Mouse (Mus musculus): ENCODE data around the gene Rbm5.

Gene Rbm5

DNA sequence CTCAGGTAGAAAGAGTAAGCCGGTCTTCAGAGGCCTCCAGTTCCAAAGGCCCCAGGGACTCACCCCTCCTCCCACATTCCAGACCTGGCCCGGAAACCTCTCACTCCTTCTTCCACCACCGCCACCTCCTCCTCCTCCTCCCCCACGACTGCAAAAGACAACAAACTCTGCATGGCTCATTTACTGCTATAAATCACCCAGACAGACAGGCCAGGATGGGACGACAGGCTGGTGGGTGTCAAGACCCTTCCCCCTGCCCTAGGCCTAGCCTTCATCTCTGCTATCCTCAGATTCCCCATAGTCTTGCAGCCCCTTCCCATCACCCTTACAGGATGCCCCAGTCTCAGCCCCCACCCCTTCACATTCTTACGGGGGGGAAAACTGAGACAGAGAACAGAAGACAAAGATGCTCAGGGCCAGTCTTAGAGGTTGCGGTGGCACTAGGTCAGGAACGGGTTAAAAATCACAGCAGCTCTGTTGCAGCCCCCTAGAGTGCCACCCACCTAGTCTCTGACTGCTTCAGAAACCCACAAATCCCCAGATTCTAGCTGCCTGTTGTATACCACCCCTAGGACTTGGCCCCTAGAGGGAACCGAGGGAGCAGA lies 71.3 kb downstream of the Rbm5 start:
- DNase-seq: no peak

DNA sequence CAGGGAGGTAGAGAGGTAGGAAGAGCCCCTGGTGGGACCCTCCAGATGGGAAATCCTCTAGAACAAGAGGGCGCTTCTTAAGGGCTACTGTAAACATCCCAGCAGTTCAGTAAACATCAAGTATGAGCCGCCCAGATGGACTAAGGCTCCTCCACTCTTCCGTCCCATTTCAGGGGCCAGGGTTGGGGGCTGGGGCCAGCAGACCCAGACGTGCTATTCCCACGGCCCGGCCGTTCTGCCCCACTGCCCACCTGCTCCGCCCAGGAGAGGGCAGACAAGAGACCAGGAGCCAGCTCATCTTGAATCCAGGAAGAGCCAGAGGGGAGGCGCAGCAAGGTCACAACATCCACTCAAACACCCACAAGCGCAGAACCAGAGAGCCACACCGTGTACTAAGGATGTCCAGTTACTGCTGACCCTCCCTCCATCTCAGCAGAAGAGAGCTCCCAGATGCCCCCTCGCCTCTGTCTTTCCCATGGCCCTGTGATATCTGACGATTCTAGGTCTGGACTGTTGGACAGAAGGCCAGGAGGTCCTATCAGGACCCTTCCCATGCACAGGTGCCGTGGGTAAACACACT lies 72.1 kb downstream of the Rbm5 start:
- DNase-seq: no peak

DNA sequence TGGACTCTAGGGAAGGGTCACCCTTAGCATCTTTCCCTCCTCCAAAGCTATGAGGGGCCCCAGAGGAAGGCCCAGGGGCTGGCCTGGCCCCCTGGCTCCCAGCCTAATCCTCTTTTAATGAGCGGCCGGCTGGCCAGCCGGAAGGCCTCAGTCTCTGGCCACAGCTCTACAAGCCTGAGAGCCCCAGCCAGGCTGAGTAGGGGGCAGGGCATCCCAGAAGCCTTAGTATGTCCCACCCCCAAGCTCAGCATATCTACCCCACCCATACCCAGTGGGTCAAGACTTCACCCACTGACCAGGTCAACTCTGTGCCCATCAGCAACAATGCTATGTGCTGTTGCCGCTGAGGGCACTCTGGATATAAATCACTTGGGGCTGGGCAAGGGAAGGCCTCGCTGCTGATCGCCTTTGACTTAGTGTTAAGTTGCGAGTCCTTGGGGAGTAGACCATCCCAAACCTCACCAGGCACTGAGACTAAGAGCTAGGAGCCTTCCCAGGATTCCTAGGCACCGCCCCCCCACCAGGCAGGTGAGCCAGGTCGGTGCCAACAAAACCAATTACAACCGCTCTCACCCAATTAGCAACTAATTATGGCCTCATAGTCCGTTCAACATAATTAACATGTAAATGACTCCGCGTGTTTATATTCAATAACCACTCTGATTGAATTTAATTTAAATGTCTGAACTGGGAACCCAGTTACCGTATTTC lies 72.8 kb downstream of the Rbm5 start:
- no peak for DNase-seq

DNA sequence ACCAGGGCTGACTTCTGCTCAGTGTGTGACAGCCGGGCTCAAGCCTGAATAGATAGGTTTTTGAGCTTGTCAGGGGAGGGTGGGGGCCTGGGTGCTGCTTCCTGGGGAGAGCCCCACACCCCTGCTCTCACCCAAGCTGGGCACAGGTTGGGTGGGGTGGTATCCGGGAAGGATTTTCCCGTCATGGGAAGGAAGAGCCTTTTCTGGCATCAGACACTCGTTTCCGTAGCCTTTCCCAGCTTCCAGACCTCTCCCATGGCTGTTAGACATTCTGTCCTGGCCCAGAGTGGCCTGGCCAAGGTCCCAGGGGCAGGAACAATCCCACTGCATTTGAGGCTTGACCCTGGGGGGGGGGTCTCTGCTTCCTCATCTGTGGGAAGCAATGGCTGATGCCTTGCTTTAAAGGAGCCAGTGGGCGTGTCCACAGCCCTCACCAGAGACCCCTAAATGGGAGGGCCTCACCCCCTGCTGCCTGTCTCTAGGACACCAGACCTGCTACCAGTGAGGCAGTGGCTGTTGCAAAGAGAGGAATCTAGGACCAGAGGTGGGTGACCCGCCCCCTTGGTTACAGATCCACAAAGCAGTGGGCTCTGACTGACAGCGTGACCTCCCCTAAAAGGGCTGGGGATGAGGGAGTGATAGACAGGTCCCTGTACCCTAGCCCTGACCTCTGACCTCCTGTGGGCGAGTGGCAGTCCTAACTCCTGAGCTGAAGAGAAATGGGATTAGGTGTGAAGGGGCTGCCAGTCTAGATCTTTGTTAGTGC lies 73.8 kb downstream of the Rbm5 start:
- no peak for DNase-seq

DNA sequence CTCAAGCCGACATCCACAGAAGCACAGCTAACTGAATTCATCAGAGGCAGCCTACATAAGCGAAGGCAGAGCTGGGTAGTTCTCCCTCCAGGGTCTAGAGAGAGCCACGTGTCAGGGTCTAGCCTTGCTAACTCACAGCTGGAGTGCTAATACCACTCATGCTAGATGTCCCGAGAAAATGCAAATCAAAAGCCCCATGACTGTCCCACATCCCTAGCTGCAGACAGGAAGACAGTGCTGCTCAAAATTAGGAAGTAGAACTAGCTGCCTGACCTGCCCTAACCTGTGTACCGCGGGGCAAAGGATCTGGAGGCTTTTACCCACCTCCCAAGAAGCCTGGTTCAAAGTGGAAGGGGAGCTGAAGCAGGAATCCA lies 74.7 kb downstream of the Rbm5 start:
- DNase-seq: no peak

DNA sequence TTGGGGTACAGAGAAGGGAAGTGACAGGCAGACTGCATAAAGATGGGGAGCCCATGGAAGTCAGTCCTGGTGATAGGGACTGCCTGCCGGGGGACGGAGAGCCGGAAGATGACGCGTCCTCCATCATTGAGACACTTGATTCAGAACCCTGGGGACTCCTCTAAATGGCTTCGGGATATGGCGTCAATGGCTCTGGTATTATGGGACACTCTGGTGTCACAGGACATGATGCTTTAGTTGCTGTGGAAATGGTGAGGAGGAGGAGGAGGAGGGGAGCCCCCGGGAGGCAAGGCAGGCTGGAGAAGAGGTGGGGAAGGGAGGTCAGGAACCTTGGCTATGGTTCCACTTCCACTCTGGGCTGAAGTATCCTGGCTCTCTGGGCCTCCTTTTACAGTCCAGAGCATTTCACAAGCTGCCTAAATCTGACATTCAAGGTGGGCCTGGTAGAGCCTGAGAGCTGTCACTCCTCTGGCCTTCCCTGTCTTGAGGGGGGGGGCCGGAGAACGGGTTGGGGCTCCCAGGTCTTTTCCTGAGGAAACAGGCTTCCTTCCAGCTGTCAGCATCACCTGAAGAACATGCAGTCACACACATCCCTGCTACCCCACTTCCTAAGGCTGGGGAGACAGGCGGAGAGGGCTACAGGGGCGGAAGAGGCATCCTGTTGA lies 75.2 kb downstream of the Rbm5 start:
- DNase-seq: no peak

DNA sequence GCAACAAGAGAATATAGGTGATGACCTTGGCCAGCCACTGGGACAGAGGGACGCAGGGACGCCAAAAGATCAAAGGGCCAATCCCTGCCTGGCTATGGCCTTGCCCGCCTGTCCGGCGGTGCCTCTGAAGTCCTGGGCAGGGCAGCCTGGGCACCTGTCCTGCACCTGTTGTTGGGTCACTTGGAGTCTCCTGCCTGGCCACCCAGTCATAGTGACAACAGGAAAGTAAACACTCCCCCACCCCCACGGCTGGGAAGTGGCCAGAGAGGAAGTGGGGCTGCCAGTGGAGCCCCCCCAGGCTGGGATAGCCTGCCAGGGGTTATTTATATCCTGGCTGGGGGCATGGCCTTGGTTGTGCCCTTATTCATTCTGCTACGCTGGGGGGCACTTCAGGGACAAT lies 76.2 kb downstream of the Rbm5 start:
- DNase-seq: no peak

DNA sequence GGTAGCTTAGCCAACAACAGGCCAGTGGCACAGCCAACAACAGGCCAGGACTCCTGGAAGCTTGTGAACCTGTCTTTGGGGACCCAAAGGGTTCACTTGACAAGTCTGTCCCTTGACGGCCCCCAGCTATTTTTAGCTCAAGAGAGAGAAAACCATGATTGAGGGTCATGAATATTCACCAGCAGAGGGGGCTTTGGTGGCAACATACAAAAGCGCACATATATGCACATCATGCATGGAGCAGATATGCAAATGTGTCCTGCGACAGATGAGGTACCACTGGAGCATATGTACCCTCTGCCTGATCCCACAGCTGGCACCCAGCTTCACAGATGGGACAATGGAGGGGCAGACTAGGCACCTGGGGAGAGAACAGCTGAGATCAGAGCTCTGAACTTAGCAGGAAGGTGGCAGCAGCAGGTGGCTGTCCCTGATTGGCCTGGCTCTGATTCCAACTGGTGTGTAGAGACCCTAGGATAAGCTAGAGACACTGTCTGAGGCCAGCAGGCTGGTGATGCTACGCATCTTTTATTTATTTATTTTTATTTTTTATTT lies 77.3 kb downstream of the Rbm5 start:
- no peak for DNase-seq

DNA sequence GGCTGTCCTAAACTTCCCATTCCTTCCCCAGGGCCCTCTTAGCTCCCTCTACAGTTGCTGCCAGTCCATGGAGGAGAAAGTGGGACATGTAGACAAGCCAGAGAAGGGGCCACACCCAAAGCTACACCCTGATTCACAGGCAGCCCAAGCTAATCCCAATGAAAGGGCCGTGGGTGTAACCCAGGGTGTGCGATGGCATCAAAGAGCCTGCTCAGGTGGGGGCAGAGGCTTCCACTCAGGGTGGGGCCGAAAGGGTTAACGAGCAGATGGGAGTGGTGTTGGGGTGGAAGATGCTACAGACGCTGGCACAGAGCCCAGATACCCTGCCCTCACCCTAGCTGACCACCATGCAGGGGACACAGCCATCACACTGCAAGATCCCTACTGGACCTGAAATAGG lies 78.0 kb downstream of the Rbm5 start:
- DNase-seq: no peak

DNA sequence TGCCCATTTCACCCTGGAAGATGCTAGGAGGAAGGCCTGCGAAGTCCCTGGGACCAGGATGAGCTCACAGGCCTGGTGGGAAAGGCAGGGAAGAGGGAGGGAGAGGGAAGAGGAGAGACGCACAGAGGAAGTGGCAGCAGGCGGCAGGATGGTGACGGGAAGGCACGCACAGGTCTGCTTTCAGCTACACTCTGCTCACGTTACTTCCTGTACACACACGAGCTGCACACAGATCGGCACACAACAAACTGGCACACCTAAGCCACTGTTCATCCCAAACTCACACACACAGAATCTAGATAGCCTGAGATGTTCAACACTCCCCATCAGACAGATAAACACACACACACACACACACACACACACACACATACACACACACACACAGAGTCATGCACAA lies 80.4 kb downstream of the Rbm5 start:
- DNase-seq: no peak
